Mouse (Mus musculus): ENCODE results near the gene Plin2. TPM values are rescaled to one million over a fixed set of nuclear protein-coding genes. Genes with fewer than 3 reads are reported as not detected.

Plin2 gene
- polyA plus RNA-seq, 1 experiment from 2014 or later, result 75.1 TPM

Other genes with a start within 250 kb of the Plin2 start
- gene Saxo1, start 111.7 kb downstream of the Plin2 start, polyA plus RNA-seq (2014; fragmentation: Nextera tagmentation; extraction: Ambion mirVana), result not detected in 2 replicates
- 81.0 and 83.1 TPM in 2 replicates for gene Rraga, start 94.4 kb downstream of the Plin2 start, polyA plus RNA-seq (2014; fragmentation: Nextera tagmentation; extraction: Ambion mirVana)
- 18.3 and 20.4 TPM in 2 replicates for gene Haus6, start 58.0 kb downstream of the Plin2 start, polyA plus RNA-seq (2014; fragmentation: Nextera tagmentation; extraction: Ambion mirVana)
- 7.4 and 9.3 TPM in 2 replicates for gene Dennd4c, start 78.5 kb upstream of the Plin2 start, polyA plus RNA-seq (2014; fragmentation: Nextera tagmentation; extraction: Ambion mirVana)
- gene Rps6, start 187.4 kb upstream of the Plin2 start, polyA plus RNA-seq (2014; fragmentation: Nextera tagmentation; extraction: Ambion mirVana), result 878 and 915 TPM in 2 replicates
- 28.1 and 28.7 TPM in 2 replicates for gene Acer2, start 204.3 kb upstream of the Plin2 start, polyA plus RNA-seq (2014; fragmentation: Nextera tagmentation; extraction: Ambion mirVana)

Data from intestine, embryonic 14.5 days (tissue).